Mouse (Mus musculus) liver, embryonic 15.5 days (tissue): ENCODE data around the gene Tmem9. TPM values are rescaled to one million over a fixed set of nuclear protein-coding genes. Genes with fewer than 3 reads are reported as not detected.

Experiments used
- polyA plus RNA-seq: library from polyadenylated mRNA; unstranded; fragments of >200 nt; fragmentation: Nextera tagmentation; extraction: Ambion mirVana; gene quantifications from 2 replicates; pipeline ENCODE4 v1.2.1, GENCODE M21; 2015

Tmem9 gene
- polyA plus RNA-seq, 1 experiment from 2014 or later, result 81.4 TPM

Other genes with a start within 250 kb of the Tmem9 start
- gene Phlda3, start 242.0 kb upstream of the Tmem9 start, polyA plus RNA-seq, result 6.2 and 6.7 TPM in 2 replicates
- 15.5 and 23.2 TPM in 2 replicates for gene Tnni1, start 228.7 kb upstream of the Tmem9 start, polyA plus RNA-seq
- 0.30 and 0.56 TPM in 2 replicates for gene Lad1, start 189.6 kb upstream of the Tmem9 start, polyA plus RNA-seq
- gene Tnnt2, start 171.8 kb upstream of the Tmem9 start, polyA plus RNA-seq, result 8.0 and 11.4 TPM in 2 replicates
- 0.05 TPM in 1 of 2 replicates, not detected in the other for gene Pkp1, start 88.9 kb upstream of the Tmem9 start, polyA plus RNA-seq
- not detected in 2 replicates for gene Igfn1, start 1.8 kb upstream of the Tmem9 start, polyA plus RNA-seq
- gene Ascl5, start 42.7 kb downstream of the Tmem9 start, polyA plus RNA-seq, result not detected in 2 replicates
- 0.36 and 0.52 TPM in 2 replicates for gene Cacna1s, start 44.6 kb downstream of the Tmem9 start, polyA plus RNA-seq
- gene Kif21b, start 123.2 kb downstream of the Tmem9 start, polyA plus RNA-seq, result 1.1 and 1.5 TPM in 2 replicates
- gene Mroh3, start 204.7 kb downstream of the Tmem9 start, polyA plus RNA-seq, result not detected in 2 replicates
- gene Inava, start 226.1 kb downstream of the Tmem9 start, polyA plus RNA-seq, result 0.18 and 0.31 TPM in 2 replicates